Mouse (Mus musculus) intestine, embryonic 16.5 days (tissue): ENCODE measurements around the gene Hsd3b1. TPM values are rescaled to one million over a fixed set of nuclear protein-coding genes. Genes with fewer than 3 reads are reported as not detected.
"Not testable (repeated sequence)": the region's sequence is repeated elsewhere in the genome, so short reads cannot be mapped to it uniquely, and the experiment has no call there.

ENCODE experiments used
- ATAC-seq: fragments of 200-750 bp; cut with Nextera tagmentation; 2 replicates; pipeline ENCODE4 v1.8.0; 2017; ENCODE audit warnings: moderate TSS enrichment, moderate library complexity
- H3K27ac ChIP-seq: fragments of 300-500 bp; sonication (generic); 2 replicates; pipeline ENCODE4 v1.5.1; 2014; ENCODE audit warnings: mild to moderate bottlenecking, low read length
- H3K27me3 ChIP-seq: fragments of 300-500 bp; sonication (generic); replicated peaks from 2 replicates; pipeline ENCODE4 v1.6.1; 2014; ENCODE audit warnings: low read length, control low read depth, mixed read lengths; ENCODE audit not compliant: control insufficient read depth, insufficient read depth
- H3K36me3 ChIP-seq: fragments of 300-500 bp; sonication (generic); 2 replicates; pipeline ENCODE4 v1.6.1; 2014; ENCODE audit warnings: low read length, control low read depth; ENCODE audit not compliant: control insufficient read depth, insufficient read depth
- H3K4me1 ChIP-seq: fragments of 300-500 bp; sonication (generic); 2 replicates; pipeline ENCODE4 v1.6.1; 2014; ENCODE audit warnings: low read length, control low read depth, mixed read lengths; ENCODE audit not compliant: control insufficient read depth, insufficient read depth
- H3K4me2 ChIP-seq: fragments of 300-500 bp; sonication (generic); 2 replicates; pipeline ENCODE4 v1.6.1; 2014; ENCODE audit warnings: low read depth, low read length, control low read depth
- H3K4me3 ChIP-seq: fragments of 300-500 bp; sonication (generic); 2 replicates; pipeline ENCODE4 v1.5.1; 2014; ENCODE audit warnings: mild to moderate bottlenecking, low read length
- H3K9ac ChIP-seq: fragments of 300-500 bp; sonication (generic); 2 replicates; pipeline ENCODE4 v1.6.1; 2014; ENCODE audit warnings: low read depth, low read length
- H3K9me3 ChIP-seq: fragments of 300-500 bp; sonication (generic); 2 replicates; pipeline ENCODE4 v1.6.1; 2016; ENCODE audit warnings: low read length, control low read depth; ENCODE audit not compliant: control insufficient read depth
- WGBS: fragments of 180-500 bp; shearing (Covaris S2); extraction: QIAGEN DNeasy Blood & Tissue Kit; methylation state at CpG from one replicate; pipeline ENCODE4 v1.1.7; 2014; 5-methylcytosine and 5-hydroxymethylcytosine counted together
- polyA plus RNA-seq: library from polyadenylated mRNA; unstranded; fragments of >200 nt; fragmentation: Nextera tagmentation; extraction: Ambion mirVana; gene quantifications from 2 replicates; pipeline ENCODE4 v1.2.1, GENCODE M21; 2015

Gene Hsd3b1
- polyA plus RNA-seq, 1 experiment from 2014 or later = 16.6 TPM

- no peak for ATAC-seq
- Histone ChIP-seq H3K27ac (no peak within 1 kb of the TSS), H3K9me3 (no peaks in the 10 kb centered on the region), H3K4me3 (no peak within 1 kb of the TSS), H3K4me2 (no peak within 1 kb of the TSS), H3K36me3 (no peaks in the 10 kb centered on the region), H3K4me1 (no peaks in the 10 kb centered on the region), H3K27me3 (no peaks in the 10 kb centered on the region), H3K9ac (no peak within 1 kb of the TSS)
- 66% methylated on average over 6 of the region's 6 CpGs for WGBS
Observed at GRCm38 (mm10) chr3:98814101-98814670, 45.4 kb downstream of the Hsd3b1 start, which contains the start of gene Hsd3b6. Hsd3b6 (minus strand) TSS chr3:98814443.

GRCm38 (mm10) chr3:98812653-98813052 is 46.9 kb downstream of the Hsd3b1 start:
- not testable (repeated sequence) for H3K4me1 ChIP-seq, H3K9me3 ChIP-seq, H3K27ac ChIP-seq, H3K27me3 ChIP-seq, H3K36me3 ChIP-seq, ATAC-seq, H3K9ac ChIP-seq, H3K4me2 ChIP-seq, H3K4me3 ChIP-seq
- 70% methylated on average over 6 of the region's 6 CpGs for WGBS

- not testable (repeated sequence) for H3K4me2 ChIP-seq, H3K27me3 ChIP-seq, H3K27ac ChIP-seq, H3K4me1 ChIP-seq, H3K36me3 ChIP-seq, H3K9me3 ChIP-seq, ATAC-seq, H3K4me3 ChIP-seq, H3K9ac ChIP-seq
- WGBS = 56% methylated on average over 3 of the region's 3 CpGs
Observed at GRCm38 (mm10) chr3:98805032-98805431, 54.6 kb downstream of the Hsd3b1 start.

Other genes starting within 250 kb of the Hsd3b1 start
- not detected in 2 replicates for gene Hsd3b5, start 229.5 kb downstream of the Hsd3b1 start, polyA plus RNA-seq
- 0.56 and 0.77 TPM in 2 replicates for gene Hsd3b2, start 135.3 kb downstream of the Hsd3b1 start, polyA plus RNA-seq
- 25.9 and 35.3 TPM in 2 replicates for gene Hsd3b3, start 96.7 kb downstream of the Hsd3b1 start, polyA plus RNA-seq
- gene Hsd3b6, start 45.4 kb downstream of the Hsd3b1 start, polyA plus RNA-seq = 0.18 and 0.27 TPM in 2 replicates
- 64.9 and 77.4 TPM in 2 replicates for gene Hao2, start 33.4 kb upstream of the Hsd3b1 start, polyA plus RNA-seq